Mouse (Mus musculus): ENCODE measurements at regions not wholly inside any gene's neighbourhood (a gene's known extent, or its start where the extent isn't known, plus 50 kb on each side); places are given as distances from the start of the nearest gene placed in this dataset.
"Not testable (repeated sequence)": the region's sequence is repeated elsewhere in the genome, so short reads cannot be mapped to it uniquely, and the experiment has no call there.

DNA sequence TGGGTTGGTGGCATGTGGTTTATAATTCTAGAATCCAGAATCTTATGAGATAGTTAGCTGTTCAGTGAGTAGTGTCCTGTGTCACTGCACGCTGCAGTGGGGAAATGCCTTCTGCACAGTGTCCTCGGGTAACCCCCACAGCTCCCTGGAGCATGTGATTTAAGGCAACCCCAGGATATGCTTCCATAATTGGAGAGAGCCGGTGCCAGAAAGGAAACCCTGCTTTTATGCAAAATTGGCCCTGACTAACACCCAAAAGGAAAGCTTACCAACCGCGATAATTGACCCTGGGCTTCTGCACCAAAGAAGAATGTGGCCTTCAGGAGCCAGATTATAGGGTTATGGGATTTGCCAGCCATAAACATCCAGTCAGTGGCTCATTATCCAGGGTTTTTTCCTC is 376.9 kb upstream of the Rgma start:
- no peak for ATAC-seq (replicated peaks; ENCODE audit: poor library complexity, severe bottlenecking)

DNA sequence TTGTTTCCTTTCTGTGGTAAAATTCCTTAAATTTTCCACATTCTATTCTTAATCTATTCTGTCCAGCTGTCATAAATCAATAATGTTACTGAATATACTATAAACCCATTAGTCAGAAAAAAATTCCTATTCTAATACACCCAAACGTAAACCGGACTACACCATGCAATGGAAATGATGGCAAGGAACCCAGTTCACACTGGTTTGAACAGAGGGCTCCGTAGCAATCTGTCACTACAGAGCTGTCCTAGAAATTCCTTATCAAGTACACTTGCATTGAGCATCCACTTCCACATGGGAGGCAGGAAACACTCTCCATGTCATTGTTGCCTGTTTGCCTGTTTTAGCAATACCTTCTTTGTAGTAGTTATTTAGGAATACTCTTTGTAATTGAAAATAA is 356.2 kb upstream of the Rgma start:
- ATAC-seq (replicated peaks; ENCODE audit: poor library complexity, severe bottlenecking): no peak

- no peak for ATAC-seq (replicated peaks; ENCODE audit: poor library complexity, severe bottlenecking)
Observed at GRCm38 (mm10) chr7:73019764-73020354, 355.4 kb upstream of the Rgma start.

DNA sequence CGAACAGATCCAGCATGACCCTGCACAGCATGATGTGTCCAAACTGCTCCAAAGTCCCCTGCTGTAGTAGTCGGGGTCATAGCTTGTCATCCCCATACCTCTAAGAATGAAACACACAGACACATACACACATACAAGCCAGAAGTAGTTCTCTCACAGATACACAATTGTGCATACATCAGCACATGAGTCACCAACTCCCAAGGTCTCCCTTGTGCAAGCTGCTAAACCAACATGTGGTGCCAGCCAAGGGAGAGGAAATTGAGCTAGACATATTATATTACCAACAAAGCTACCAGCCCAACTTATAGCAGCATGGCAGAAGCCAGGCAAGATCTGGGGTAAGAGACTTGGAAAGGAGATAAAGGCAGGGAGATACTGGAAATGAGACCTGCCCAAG is 353.5 kb upstream of the Rgma start:
- no peak for ATAC-seq (replicated peaks; ENCODE audit: poor library complexity, severe bottlenecking)

DNA sequence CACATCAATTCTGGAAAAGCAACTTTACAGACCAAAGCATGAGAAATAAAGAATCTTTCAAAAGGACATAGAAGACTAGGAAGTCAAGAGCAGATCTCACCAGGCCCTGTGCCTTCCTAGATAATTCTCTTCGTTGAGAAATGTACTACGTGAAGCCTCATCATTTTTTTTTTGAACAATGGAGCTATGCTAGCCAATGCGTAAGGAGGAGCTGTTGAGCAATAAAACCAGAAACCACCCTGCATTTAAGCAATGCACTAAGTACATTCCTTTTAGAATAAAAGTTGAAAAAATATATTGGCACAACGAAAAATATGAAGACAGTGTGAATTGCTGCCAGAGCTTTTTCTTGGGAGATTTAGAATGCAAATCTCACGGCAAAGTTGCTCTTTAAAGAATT is 349.7 kb upstream of the Rgma start:
- no peak for ATAC-seq (replicated peaks; ENCODE audit: poor library complexity, severe bottlenecking)

DNA sequence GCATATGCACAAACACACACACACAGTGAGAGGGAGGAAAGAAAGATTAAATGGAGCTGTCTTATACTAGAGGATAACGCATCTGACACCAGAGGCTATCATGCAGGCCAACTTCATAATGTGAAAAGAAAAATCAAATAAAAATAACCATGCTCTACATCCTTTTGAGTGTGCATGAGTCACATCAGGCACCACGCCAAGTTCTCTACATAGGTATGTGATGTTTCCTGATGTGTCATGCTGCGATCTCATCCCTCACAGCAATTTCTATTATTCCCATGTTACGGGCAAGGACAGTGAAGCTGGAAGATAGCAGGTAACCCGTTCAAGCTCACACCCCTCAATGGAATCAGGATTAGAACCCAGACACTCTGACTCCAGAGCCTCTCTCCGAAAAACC is 346.4 kb upstream of the Rgma start:
- ATAC-seq (replicated peaks; ENCODE audit: poor library complexity, severe bottlenecking): no peak

DNA sequence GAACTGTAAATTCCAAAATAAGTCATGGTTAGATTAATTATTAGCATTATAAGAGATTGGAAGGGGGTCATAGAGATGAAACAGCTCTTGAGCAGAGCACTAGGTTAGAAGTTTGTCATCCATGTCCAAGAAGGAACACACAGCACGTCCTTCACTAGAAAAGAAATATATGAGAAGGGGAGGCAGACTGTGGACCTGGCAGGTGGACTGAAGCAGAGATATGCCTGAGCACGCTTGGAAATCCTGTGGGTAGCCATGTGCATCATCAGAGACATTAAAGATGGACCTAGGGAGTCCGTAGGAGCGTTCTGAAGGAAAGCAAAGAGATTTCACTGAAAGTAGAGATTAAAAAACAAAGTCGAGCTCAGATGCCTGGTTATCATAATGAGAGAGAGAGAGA is 343.9 kb upstream of the Rgma start:
- ATAC-seq (replicated peaks; ENCODE audit: poor library complexity, severe bottlenecking): no peak

DNA sequence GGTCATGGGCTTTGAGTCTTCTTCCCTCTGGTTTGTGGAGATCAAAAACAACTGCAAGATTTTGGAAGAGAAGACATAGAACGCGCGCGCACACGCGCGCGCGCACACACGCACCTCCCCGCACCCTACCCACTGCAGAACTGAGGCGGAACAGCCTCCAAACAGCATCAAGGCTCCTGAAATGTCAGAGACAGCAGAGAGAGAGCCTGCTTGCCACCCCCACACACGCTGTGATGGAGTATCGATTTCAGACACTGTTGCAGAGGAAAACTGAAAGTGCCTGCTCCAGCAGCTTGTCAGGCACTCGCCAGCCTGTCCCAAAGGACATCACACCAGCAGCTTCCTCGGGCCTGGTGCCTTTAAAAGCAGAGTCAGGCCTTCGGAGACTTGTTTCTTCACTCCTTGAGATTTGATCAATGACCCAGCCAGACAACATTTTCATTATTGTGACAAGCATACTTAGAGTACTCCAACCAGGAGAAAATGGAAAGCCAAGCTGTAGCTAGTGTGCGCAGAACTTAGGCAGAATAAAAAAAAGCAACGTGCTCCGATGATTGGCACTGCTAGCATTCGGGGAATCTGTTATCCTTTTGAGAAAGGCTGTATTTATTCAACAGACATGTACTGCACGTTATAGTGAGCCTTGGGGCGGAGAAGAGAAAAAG is 342.9 kb upstream of the Rgma start:
- no peak for ATAC-seq (replicated peaks; ENCODE audit: poor library complexity, severe bottlenecking)

DNA sequence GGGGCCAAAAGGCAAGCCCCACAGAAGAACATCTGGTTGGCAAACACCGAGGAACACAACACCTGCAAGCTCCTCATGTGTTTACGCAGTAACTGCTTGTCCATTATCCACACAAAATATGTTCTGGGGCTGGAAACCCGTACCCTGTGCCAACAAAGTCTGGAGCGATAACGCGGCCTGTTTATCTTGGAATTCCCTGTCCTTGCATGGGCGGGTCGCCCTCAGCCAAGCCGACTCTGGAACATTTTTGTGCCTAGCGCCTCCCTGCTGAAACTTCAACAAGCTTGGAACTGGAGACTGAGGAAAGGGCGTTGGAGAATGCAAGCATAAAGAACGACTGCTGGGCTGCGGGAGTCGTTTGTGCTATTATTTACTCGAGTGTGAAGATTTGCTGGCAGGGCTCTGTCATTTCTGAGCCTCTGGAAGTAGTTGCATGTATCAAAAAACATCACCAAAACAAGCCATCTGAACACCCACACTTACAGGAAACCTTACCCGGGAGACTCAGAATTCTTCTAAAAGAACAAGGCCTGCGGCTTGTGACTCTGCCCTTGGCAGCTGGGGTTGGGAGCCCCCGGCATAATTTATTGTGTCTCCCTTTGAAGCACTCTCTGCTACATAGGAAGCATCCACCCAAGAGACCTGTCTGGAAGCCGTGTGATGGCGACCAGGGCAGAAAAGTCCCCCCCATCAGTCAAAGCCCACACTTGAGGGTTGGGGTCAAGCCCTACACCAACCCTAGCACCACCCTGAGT is 338.3 kb upstream of the Rgma start:
- ATAC-seq (replicated peaks; ENCODE audit: poor library complexity, severe bottlenecking): no peak

DNA sequence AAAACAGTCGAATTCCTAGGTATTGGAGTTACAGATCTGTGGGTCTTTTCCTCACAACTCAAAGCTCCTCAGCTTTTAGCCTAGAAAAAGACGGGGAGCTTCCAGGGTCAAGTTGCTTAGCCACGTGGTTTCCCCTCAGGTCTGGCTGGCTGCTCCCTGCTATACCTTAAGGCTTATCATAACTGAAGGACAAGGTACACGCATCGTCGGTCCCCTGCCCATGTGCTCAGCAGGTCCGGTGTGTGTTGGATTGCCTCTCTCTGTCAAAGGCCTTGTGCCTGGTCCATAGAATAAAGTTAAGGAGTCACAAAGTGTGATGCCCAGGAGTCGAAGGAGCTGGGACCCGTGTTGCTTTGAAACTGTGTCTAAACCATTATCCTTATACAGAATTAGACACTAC is 337.7 kb upstream of the Rgma start:
- no peak for ATAC-seq (replicated peaks; ENCODE audit: poor library complexity, severe bottlenecking)

GRCm38 (mm10) chr7:73039921-73040320 is 335.4 kb upstream of the Rgma start:
- no peak for ATAC-seq (replicated peaks; ENCODE audit: poor library complexity, severe bottlenecking)

DNA sequence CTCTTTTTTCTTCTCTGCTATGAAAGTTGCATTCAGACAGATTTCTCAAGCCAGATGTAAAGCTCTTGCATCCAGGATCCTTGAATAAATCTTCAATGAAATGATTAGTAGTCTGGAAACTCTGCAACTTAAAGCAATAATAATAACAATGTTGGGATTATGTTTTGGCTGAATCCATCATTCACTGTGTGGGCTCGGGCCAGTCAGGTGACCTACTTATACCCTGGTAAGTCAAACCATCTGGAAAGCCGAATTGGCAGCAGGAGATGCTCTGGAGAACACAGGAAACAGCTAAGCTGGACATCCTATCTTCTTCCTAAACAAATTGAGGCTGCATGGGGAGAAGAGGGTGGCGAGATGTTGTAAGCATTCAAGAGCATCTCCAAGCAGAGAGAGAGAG is 331.0 kb upstream of the Rgma start:
- ATAC-seq (replicated peaks; ENCODE audit: poor library complexity, severe bottlenecking): no peak

DNA sequence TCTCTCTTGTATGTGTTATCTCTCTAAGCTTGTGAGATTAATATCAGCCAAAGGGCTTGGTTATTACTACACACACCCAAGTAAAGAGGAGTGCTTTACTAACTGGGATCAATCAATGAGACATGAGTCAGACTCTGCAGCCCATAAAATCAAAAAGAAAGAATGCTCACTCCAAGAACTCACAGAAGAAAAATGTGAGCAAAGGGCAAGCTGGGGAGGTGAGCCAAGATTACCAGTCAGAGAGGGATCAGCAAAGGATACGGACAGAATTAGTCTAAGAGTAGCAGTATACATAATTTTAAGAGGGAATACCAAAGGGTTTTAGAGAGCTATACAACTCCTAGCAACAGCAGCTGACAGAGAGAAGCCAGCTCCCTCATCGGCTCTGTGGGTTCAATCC is 319.4 kb upstream of the Rgma start:
- ATAC-seq (replicated peaks; ENCODE audit: poor library complexity, severe bottlenecking): no peak

DNA sequence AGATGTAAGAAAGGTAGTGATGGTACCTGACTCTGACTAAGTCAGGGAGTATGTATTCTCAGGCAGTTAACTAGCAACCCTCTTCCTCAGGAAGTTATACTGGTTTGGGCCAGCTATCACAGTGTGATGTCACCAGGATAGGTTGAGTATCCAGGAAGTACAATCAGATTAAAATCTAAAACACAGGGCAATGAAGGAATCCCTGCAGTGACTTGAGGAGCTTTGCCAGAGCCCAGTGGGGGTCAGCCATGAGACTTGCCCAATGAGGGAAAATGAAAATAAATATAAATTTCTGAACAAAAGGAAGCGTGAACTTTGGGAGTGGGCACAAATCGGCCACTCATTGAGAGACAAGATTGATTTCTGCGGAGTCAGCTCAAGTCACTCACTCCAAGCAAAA is 311.8 kb upstream of the Rgma start:
- no peak for ATAC-seq (replicated peaks; ENCODE audit: poor library complexity, severe bottlenecking)

DNA sequence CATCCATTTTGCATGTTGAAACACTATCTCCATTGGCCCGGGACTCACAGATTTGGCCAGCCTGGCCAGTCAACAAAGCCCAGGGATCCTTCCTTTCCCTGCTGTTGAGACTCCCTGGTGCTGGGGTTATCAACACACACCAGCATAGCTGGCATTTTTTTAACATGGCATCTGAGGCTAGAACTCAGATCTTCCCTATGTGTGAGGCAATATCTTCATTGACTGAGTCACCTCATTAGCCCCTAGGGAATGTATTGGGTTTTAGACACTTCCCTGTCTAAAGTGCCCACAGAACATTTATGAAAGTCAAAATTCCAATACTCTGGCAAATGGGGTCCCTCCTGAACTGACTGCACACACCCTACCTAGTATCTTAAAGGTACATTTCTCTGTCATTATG is 306.8 kb upstream of the Rgma start:
- no peak for ATAC-seq (replicated peaks; ENCODE audit: poor library complexity, severe bottlenecking)

DNA sequence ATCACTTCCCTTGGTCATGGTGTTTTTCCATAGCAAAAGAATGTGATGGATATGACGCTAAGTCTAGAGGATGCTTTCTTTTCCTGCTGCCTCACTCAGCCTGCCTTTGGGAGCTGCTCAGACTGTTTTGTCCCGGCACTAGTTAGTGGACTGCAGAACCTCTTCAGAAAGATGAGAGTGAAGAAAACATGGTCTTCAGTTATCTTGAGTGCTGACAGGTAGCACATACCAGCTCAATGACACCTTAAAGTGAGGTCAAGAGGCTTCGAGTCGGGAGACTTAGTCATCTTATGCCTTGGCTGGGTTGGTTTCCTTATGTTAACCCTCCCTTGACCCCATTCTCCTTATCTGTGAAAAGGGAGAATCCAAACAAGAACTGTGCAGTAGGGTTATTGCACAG is 306.0 kb upstream of the Rgma start:
- no peak for ATAC-seq (replicated peaks; ENCODE audit: poor library complexity, severe bottlenecking)

GRCm38 (mm10) chr7:73075391-73075790 is 299.9 kb upstream of the Rgma start:
- not testable (repeated sequence) for ATAC-seq (replicated peaks; ENCODE audit: poor library complexity, severe bottlenecking)

DNA sequence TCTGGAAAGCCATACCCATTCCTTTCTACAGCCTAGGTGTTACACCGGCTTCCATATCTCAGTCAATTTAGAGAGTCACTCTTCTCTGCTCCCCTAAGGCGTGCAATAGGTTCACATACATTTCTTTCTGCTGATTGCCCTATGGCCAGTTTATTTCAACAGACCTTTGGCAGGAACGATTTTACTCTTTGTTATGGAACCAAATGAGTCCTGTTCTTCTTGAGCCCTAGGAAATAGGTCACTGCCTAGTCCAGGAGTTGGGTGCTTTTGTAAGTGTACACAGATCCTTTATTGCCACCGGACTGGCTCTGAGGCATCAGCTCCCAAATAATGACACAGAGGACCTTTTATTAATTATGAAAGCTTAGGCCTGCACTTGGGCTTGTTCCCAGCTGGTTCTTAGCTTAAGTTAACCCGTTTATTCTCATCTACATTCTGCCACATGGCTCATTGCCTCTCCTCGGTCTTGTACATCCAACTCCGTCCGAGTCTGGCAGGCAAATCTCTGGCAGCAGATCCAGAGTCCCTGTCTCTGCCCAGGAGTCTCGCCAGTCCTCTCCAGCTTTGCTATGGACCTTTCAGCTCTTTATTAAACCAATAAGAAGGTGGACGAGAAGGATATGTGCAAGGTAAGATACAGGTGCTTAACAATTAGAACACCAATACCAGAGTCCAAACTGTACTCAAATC is 287.7 kb upstream of the Rgma start:
- ATAC-seq (replicated peaks; ENCODE audit: poor library complexity, severe bottlenecking): no peak

GRCm38 (mm10) chr7:73088321-73088720 is 287.0 kb upstream of the Rgma start:
- ATAC-seq (replicated peaks; ENCODE audit: poor library complexity, severe bottlenecking): no peak

GRCm38 (mm10) chr7:73091758-73092157 is 283.6 kb upstream of the Rgma start:
- ATAC-seq (replicated peaks; ENCODE audit: poor library complexity, severe bottlenecking): no peak

DNA sequence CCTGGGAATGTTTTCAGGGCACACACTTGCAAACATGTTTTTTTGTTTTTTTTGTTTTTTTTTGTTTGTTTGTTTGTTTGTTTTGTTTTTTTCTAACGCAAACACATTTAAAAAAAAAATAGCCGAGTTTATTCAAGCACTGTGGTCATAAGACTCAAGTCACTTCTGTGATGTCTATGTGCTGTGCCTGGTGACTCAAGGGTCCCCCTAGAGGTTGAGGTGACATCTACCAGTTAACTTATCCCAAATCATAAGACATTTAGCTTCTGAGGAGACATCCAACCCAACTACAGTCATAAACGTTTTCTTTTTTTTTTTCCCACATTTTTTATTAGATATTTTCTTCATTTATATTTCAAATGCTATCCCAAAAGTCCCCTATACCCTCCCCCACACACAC is 281.2 kb upstream of the Rgma start:
- no peak for ATAC-seq (replicated peaks; ENCODE audit: poor library complexity, severe bottlenecking)
